Mouse (Mus musculus) limb, embryonic 14.5 days (tissue): ENCODE results near the gene Capns1. TPM values are rescaled to one million over a fixed set of nuclear protein-coding genes. Genes with fewer than 3 reads are reported as not detected.

Experiments used
- ATAC-seq: fragments of 200-750 bp; cut with Nextera tagmentation; 2 replicates; pipeline ENCODE4 v1.8.0; 2017; ENCODE audit warnings: low read depth, moderate number of reproducible peaks, moderate TSS enrichment; ENCODE audit not compliant: low FRiP score
- DNase-seq: peaks from one replicate; pipeline ENCODE4 v3.0.0-alpha.2; 2015; ENCODE audit warnings: low spot score
- H3K27ac ChIP-seq: fragments of 300-500 bp; sonication (generic); replicated peaks from 2 replicates; pipeline ENCODE4 v1.5.1; 2014; ENCODE audit warnings: low read depth, mild to moderate bottlenecking, low read length, moderate library complexity, mixed read lengths
- H3K27me3 ChIP-seq: fragments of 300-500 bp; sonication (generic); 2 replicates; pipeline ENCODE4 v1.6.1; 2014; ENCODE audit warnings: low read length, mixed read lengths; ENCODE audit not compliant: control insufficient read depth, insufficient read depth
- H3K36me3 ChIP-seq: fragments of 300-500 bp; sonication (generic); 2 replicates; pipeline ENCODE4 v1.6.1; 2014; ENCODE audit warnings: mild to moderate bottlenecking, low read length, moderate library complexity, mixed read lengths; ENCODE audit not compliant: control insufficient read depth, insufficient read depth
- H3K4me1 ChIP-seq: fragments of 300-500 bp; sonication (generic); 2 replicates; pipeline ENCODE4 v1.6.1; 2014; ENCODE audit warnings: antibody characterized with exemption, low read length, mixed read lengths; ENCODE audit not compliant: control insufficient read depth, insufficient read depth
- H3K4me2 ChIP-seq: fragments of 300-500 bp; sonication (generic); replicated peaks from 2 replicates; pipeline ENCODE4 v1.6.1; 2014; ENCODE audit warnings: low read depth, mild to moderate bottlenecking, low read length, moderate library complexity; ENCODE audit not compliant: severe bottlenecking
- H3K4me3 ChIP-seq: fragments of 300-500 bp; sonication (generic); replicated peaks from 2 replicates; pipeline ENCODE4 v1.5.1; 2014; ENCODE audit warnings: low read length
- H3K9ac ChIP-seq: fragments of 300-500 bp; sonication (generic); 2 replicates; pipeline ENCODE4 v1.6.1; 2014; ENCODE audit warnings: mild to moderate bottlenecking, low read depth, low read length, moderate library complexity; ENCODE audit not compliant: severe bottlenecking
- H3K9me3 ChIP-seq: fragments of 300-500 bp; sonication (generic); 2 replicates; pipeline ENCODE4 v1.6.1; 2016; ENCODE audit warnings: low read length; ENCODE audit not compliant: control insufficient read depth
- POLR2A ChIP-seq: fragments of 200-500 bp; IDR thresholded peaks from 2 replicates; pipeline ENCODE4 v1.8.0; 2012; ENCODE audit warnings: inconsistent platforms, mild to moderate bottlenecking, moderate library complexity, borderline replicate concordance; ENCODE audit not compliant: insufficient read depth, insufficient read length; ENCODE audit errors: extremely low read depth
- WGBS: fragments of 180-500 bp; shearing (Covaris S2); extraction: QIAGEN DNeasy Blood & Tissue Kit; methylation state at CpG from one replicate; pipeline ENCODE4 v1.1.7; 2014; 5-methylcytosine and 5-hydroxymethylcytosine counted together
- polyA plus RNA-seq, 2 experiments: library from polyadenylated mRNA; depleted of rRNA in 1 of 2; stranded (reverse) in 1 of 2; unstranded in 1 of 2; fragments of >200 nt; fragmentation: Nextera tagmentation in 1 of 2; extraction: Ambion mirVana in 1 of 2; gene quantifications; 2 replicates each; pipeline versions ENCODE4 v1.2.1 to v1.2.3; 2012 to 2014

Gene Capns1
- polyA plus RNA-seq, 2 experiments, result 117 to 392 TPM

- Histone ChIP-seq H3K4me1 (peaks cover 10% of the 10 kb centered on the region), H3K27me3 (no peaks in the 10 kb centered on the region), H3K9ac (no peak overlapping the region), H3K27ac (no peak overlapping the region), H3K36me3 (peaks cover 29% of the 10 kb centered on the region), H3K4me2 (peak overlapping the region; percentile 82; the same call in 1 of the 2 replicates), H3K9me3 (no peaks in the 10 kb centered on the region), H3K4me3 (peak overlapping the region; percentile 80; the same call in 1 of the 2 replicates)
- 87% methylated on average over 20 of the region's 20 CpGs for WGBS
- no peak for ATAC-seq
- DNase-seq, result no peak
- no peak for TF ChIP-seq POLR2A
Observed at GRCm38 (mm10) chr7:30233387-30233786, 34.8 kb upstream of the Capns1 start.

GRCm38 (mm10) chr7:30232631-30233148 lies 34.1 kb upstream of the Capns1 start:
- peak overlapping the region; percentile 91 for H3K27ac ChIP-seq
- H3K9me3 ChIP-seq, result no peaks in the 10 kb centered on the region
- peaks cover 36% of the 10 kb centered on the region for H3K36me3 ChIP-seq
- DNase-seq (peak; percentile 73), ATAC-seq (no peak)
- 4% methylated on average over 24 of the region's 24 CpGs for WGBS
- peak overlapping the region; percentile 82 for H3K4me2 ChIP-seq
- no peaks in the 10 kb centered on the region for H3K27me3 ChIP-seq
- TF ChIP-seq POLR2A, result no peak
- H3K4me1 ChIP-seq, result peaks cover 10% of the 10 kb centered on the region
- peak overlapping the region; percentile 80 for H3K4me3 ChIP-seq
- H3K9ac ChIP-seq, result peak overlapping the region; percentile 77

- ATAC-seq (peak; percentile 96), DNase-seq (peak; percentile 97)
- Histone ChIP-seq H3K27me3 (no peaks in the 10 kb centered on the region), H3K36me3 (peaks cover 44% of the 10 kb centered on the region), H3K4me1 (peaks cover 10% of the 10 kb centered on the region), H3K4me2 (peak within 1 kb of the TSS; percentile 82), H3K4me3 (peak within 1 kb of the TSS; percentile 80), H3K27ac (peak within 1 kb of the TSS; percentile 91), H3K9me3 (no peaks in the 10 kb centered on the region), H3K9ac (peak within 1 kb of the TSS; percentile 77)
- no peak for TF ChIP-seq POLR2A
- under 1% methylated on average over 67 of the region's 67 CpGs for WGBS
Observed at GRCm38 (mm10) chr7:30231669-30232454, 33.3 kb upstream of the Capns1 start, which contains the start of the genes Polr2i and Tbcb. Polr2i (plus strand) TSS chr7:30231948. Tbcb (minus strand) TSS chr7:30232272.

GRCm38 (mm10) chr7:30231328-30231668 lies 32.7 kb upstream of the Capns1 start:
- DNase-seq (no peak), ATAC-seq (peak; percentile 31)
- 0% methylated on average over 16 of the region's 16 CpGs for WGBS
- Histone ChIP-seq H3K4me2 (peak overlapping the region; percentile 82), H3K4me3 (peak overlapping the region; percentile 80), H3K9ac (peak overlapping the region; percentile 77), H3K36me3 (peaks cover 50% of the 10 kb centered on the region), H3K27ac (0 out of 2 replicates have a peak overlapping the region, but pooled peaks have one; percentile 38), H3K27me3 (no peaks in the 10 kb centered on the region), H3K9me3 (no peaks in the 10 kb centered on the region), H3K4me1 (peaks cover 10% of the 10 kb centered on the region)
- TF ChIP-seq POLR2A, result no peak

- Histone ChIP-seq H3K9me3 (no peaks in the 10 kb centered on the region), H3K36me3 (peaks cover 54% of the 10 kb centered on the region), H3K4me1 (peaks cover 4% of the 10 kb centered on the region), H3K9ac (no peak overlapping the region), H3K4me2 (no peak overlapping the region), H3K27ac (no peak overlapping the region), H3K4me3 (no peak overlapping the region), H3K27me3 (no peaks in the 10 kb centered on the region)
- no peak for TF ChIP-seq POLR2A
- 96% methylated on average over 12 of the region's 12 CpGs for WGBS
- DNase-seq, result no peak
- ATAC-seq, result no peak
Observed at GRCm38 (mm10) chr7:30224206-30224605, 25.6 kb upstream of the Capns1 start.
